Mouse (Mus musculus): ENCODE data around the gene Akap6.

Akap6 gene

GRCm38 (mm10) chr12:52699146-52699545, at the start of gene Akap6:
Gene Akap6, plus strand, starts transcription at chr12:52699383.
- peak; percentile 80 to 90 for DNase-seq (ENCODE audit: low spot score in 2 of 2)

GRCm38 (mm10) chr12:52662907-52663790, 36.0 kb upstream of the Akap6 start:
- no peak for DNase-seq (ENCODE audit: low spot score in 2 of 2)

GRCm38 (mm10) chr12:52664944-52665343, 34.2 kb upstream of the Akap6 start:
- DNase-seq (ENCODE audit: low spot score in 2 of 2), result no peak

- no peak for DNase-seq (ENCODE audit: low spot score in 2 of 2)
Measured at GRCm38 (mm10) chr12:52671436-52671835, 27.7 kb upstream of the Akap6 start.

GRCm38 (mm10) chr12:52671943-52672342, 27.2 kb upstream of the Akap6 start:
- DNase-seq (ENCODE audit: low spot score in 2 of 2), result no peak

- DNase-seq (ENCODE audit: low spot score in 2 of 2), result no peak
Measured at GRCm38 (mm10) chr12:52673361-52673960, 25.7 kb upstream of the Akap6 start.

GRCm38 (mm10) chr12:52675010-52675409, 24.2 kb upstream of the Akap6 start:
- DNase-seq (ENCODE audit: low spot score in 2 of 2), result no peak

- DNase-seq (ENCODE audit: low spot score in 2 of 2), result no peak
Measured at GRCm38 (mm10) chr12:52687355-52687754, 11.8 kb upstream of the Akap6 start.

GRCm38 (mm10) chr12:52688712-52689111, 10.5 kb upstream of the Akap6 start:
- DNase-seq (ENCODE audit: low spot score in 2 of 2), result no peak

- no peak for DNase-seq (ENCODE audit: low spot score in 2 of 2)
Measured at GRCm38 (mm10) chr12:52691552-52691951, 7.6 kb upstream of the Akap6 start.

- DNase-seq (ENCODE audit: low spot score in 2 of 2), result no peak
Measured at GRCm38 (mm10) chr12:52692290-52692974, 6.8 kb upstream of the Akap6 start.

- no peak for DNase-seq (ENCODE audit: low spot score in 2 of 2)
Measured at GRCm38 (mm10) chr12:52697407-52698109, 1.6 kb upstream of the Akap6 start.

GRCm38 (mm10) chr12:52698276-52698930, 780 bp upstream of the Akap6 start:
- no peak for DNase-seq (ENCODE audit: low spot score in 2 of 2)

- DNase-seq (ENCODE audit: low spot score in 2 of 2), result no peak
Measured at GRCm38 (mm10) chr12:52699961-52700696, 946 bp downstream of the Akap6 start.

GRCm38 (mm10) chr12:52700697-52701191, 1.6 kb downstream of the Akap6 start:
- peak in 1 of 2 experiments; percentile 15 for DNase-seq (ENCODE audit: low spot score in 2 of 2)

- no peak for DNase-seq (ENCODE audit: low spot score in 2 of 2)
Measured at GRCm38 (mm10) chr12:52701201-52701641, 2.0 kb downstream of the Akap6 start.

GRCm38 (mm10) chr12:52702368-52702967, 3.3 kb downstream of the Akap6 start:
- no peak for DNase-seq (ENCODE audit: low spot score in 2 of 2)

GRCm38 (mm10) chr12:52704081-52704480, 4.9 kb downstream of the Akap6 start:
- no peak for DNase-seq (ENCODE audit: low spot score in 2 of 2)

GRCm38 (mm10) chr12:52704810-52705209, 5.6 kb downstream of the Akap6 start:
- no peak for DNase-seq (ENCODE audit: low spot score in 2 of 2)

GRCm38 (mm10) chr12:52711382-52711781, 12.2 kb downstream of the Akap6 start:
- DNase-seq (ENCODE audit: low spot score in 2 of 2), result no peak

Measured in right cerebral cortex, postnatal 36 days (tissue).